Mouse (Mus musculus): ENCODE measurements around the gene Rpl34.

Rpl34 gene

DNA sequence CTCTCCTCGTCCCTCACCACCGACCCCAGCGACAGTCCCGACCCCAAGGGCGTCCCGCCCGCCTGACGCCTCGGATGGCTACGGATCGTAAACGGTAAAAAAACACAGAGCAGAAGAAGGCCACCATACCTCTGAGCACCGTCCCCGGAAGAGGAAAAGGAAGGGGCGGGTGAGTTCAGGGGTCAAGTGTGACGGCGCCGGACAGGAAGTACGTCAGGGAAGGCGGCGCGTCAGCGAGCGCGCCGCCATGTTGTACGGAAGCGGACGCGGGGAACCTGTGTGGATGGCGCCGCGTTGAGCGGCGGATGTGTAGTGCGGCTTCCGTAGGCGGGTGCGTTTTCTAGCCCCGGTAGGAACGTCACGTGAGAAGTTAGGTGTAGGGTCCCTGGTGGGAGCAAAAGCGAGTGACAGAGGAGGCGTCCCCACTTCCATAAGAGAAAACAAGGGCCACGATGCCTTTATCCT, at the start of gene Rpl34:
Gene Rpl34 (minus strand): TSS at position 210 of the 465 bp plus-strand sequence.
- DNase-seq (ENCODE audit: low read depth, low spot score): peak; percentile 83

- no peak for DNase-seq (ENCODE audit: low read depth, low spot score)
These were observed 38.0 kb upstream of the Rpl34 start for GRCm38 (mm10) chr3:130768172-130768571.

- DNase-seq (ENCODE audit: low read depth, low spot score): no peak
These were observed 33.9 kb upstream of the Rpl34 start for GRCm38 (mm10) chr3:130764091-130764490.

DNA sequence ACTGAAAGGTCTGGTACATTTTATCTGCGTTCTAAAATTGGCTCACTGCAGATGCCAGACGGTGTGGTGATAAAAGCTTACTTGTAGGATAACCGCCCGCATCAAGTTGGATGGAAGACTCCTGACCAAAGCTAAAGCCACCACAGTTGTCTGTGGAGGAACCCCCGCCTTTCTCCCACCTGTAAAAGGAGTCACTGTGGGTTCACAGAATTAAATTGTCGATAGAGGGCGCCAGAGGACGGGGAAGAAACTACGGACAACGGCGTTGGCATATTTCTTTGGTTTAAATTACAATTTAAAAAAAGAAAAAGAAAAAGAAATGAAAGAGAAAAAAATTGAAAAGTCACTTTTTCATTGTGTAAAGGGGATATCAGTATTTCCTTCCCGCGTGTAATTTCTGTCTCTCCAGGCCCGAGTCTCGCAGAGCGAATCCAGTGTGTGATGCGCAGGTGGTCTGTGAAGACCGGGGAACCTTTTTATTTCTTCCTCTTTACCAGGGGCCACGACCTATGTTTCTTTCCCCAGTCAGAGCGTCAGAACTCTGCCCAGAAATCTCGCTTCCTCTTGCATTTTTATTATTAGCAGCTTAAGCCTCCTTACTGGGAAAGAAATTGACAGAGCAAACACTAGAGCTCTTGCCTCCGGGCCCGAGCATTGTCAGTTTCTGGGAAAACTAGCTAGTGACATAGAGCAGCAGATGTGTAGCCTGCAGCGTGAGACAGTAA, 30.7 kb upstream of the Rpl34 start:
- DNase-seq (ENCODE audit: low read depth, low spot score): peak; percentile 34

- DNase-seq (ENCODE audit: low read depth, low spot score): no peak
These were observed 28.1 kb upstream of the Rpl34 start for GRCm38 (mm10) chr3:130758157-130758841.

DNA sequence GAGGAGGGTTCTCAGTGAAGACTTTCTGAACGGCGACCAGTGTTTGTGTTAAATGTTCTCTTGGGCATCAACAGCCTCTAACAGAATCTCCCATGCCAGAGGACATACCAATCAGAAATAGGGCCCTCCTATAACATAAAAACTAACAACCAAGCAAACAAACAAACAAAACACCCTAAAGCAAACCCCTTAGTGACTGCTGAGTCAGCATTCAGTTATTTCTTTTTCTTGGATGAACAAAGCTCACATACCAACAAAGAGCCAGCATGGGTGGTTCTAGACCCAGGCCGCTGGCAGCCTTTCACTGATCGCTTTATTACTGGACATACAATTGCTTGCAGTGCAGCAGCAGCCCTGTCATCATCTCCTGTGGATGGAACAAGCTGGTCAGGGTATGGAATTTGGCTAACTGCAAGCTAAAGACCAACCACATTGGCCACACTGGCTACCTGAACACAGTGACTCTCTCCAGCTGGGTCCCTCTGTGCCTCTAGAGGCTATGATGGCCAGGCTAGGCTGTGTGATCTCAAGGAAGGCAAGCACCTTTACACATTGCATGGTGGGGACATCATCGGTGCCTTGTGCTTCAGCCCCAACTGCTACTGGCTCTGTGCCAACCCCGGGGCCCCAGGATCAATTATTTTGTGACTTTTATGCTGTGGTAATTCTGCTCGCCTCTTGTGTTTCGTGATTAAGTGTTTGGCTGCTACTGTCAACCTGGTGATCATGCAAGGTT, 27.1 kb upstream of the Rpl34 start:
- no peak for DNase-seq (ENCODE audit: low read depth, low spot score)

DNA sequence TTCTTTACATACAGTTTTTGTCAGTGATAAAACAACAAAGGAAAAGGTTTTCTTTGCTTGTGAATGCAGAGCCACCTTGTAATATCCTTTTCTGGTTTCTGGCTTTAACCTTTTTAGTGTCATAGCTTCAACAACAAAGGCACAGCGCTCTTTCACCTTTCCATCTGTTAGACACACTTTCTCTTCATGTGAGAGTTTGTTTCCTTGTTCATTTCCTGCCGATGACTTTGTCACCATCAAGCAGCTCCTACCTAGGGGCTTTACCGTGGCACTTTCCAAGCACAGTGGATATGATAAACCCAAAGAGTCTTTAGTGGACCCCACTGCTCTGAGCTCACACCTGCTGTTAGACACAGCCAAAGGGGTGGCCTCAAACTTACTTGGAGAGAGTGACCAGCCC, 19.0 kb upstream of the Rpl34 start:
- DNase-seq (ENCODE audit: low read depth, low spot score): no peak

DNA sequence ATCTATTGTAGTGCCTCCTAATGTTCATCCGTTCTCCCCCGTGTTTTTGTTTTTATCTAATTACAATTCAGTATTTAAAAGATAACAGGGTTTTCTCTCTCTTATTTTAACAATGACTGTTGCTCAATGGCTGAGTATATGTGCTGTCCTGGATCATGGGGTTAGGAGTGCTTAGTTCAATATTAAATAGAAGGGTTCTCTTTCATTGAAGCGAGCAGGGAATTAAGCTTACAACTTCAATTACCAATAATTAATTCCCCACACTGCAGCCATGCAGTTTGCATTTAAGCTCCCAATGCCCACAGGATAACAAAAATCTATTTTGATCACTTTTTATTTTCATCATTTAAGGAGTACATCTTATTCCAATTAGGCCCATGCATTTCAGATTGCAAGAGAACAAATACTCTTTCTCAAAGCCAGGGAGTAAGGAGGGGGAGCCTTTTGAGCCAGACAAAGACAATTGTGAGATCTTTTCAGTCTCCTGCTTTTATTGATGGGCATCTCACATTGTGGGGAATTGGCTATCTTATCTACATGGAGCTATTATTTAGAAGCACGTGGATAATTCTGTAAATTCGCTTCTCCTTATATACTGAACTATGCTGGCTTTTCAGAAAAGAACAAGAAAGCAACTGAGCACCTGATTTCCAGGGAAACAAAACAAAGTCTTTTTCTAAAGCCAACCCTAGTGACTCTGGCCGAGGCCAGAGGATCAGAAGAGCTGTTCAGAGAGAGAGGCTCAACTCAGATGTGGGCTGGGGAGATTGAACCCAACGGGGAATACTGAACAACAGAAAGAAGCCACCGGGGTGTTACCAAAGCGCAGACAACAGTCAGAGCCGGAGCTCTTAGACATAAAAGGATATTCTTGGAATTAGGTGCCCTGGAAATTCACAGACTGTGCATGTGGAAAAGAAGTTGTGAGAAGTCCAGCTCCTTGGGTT, 16.7 kb upstream of the Rpl34 start:
- DNase-seq (ENCODE audit: low read depth, low spot score): no peak

GRCm38 (mm10) chr3:130737652-130738361, 7.6 kb upstream of the Rpl34 start:
- DNase-seq (ENCODE audit: low read depth, low spot score): no peak

DNA sequence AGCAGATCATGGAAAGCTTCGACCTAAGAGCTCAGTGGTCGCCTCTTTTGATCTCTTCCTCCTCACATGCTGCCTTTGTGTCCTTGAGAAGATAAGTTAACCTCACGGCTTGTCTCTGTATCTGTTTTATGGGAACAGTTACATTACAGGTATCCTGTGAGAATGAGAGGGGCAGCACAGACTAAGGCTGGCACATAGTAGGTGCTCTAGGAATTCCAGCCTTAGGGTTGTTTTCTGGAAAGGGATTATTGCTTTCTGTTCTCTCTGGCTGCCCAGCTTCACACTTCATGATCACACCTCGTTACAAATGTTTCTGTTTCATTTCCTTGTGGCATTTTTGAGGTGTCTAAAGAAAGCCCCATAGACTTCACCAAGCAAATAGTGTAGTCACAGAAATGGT, 6.6 kb upstream of the Rpl34 start:
- DNase-seq (ENCODE audit: low read depth, low spot score): no peak

DNA sequence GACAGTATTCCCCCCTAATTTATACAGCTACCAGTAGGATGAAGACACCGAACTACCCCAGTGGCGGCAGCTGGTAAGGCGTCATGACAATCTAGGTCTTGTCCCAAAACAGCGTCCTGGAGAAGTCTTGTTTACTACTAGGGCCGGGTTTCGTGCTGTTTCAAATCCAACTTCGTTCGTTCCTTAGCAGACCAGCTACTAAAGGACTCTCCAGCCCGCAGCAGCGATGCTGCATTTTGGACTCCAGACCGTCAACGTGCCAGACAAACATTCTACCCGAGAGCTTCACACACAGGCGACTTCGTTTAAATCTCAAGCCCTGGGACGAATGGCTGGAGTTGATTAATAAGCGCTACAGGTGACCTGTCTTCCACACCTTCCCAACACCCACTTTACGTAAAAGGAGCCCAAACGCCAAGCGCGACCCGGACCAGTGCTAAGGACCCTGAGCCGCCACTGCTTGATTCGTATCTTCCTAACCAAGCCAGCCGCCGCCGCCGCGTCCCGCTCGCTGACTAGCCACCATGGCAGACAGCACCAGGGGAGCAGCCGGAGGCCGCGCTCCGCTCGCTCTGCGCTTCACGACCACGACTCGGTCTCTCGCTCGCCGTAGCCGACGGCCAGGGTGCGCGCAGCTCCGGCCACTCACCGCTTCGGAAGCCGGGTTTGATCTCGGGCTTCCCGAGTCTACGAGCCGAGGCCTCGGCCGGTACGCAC, 568 bp downstream of the Rpl34 start:
- no peak for DNase-seq (ENCODE audit: low read depth, low spot score)

DNA sequence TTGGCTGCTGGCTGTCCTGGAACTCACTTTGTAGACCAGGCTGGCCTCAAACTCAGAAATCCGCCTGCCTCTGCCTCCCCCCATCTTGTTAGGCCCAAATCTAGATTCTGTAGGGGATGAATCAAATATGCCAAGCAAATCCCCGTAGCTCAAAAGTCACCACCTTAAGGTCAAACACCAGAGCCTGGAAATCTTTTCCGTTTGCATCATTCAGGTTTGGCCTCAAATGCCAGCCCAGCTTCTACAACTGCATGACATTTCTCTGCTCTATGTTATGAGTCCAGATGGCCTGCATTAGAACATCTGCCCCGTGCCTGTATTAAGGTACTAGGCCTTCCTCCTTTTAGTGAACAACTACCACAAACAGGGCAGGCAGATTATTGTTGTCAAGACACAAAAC, 2.5 kb downstream of the Rpl34 start:
- DNase-seq (ENCODE audit: low read depth, low spot score): no peak

GRCm38 (mm10) chr3:130727036-130727435, 3.2 kb downstream of the Rpl34 start:
- no peak for DNase-seq (ENCODE audit: low read depth, low spot score)

DNA sequence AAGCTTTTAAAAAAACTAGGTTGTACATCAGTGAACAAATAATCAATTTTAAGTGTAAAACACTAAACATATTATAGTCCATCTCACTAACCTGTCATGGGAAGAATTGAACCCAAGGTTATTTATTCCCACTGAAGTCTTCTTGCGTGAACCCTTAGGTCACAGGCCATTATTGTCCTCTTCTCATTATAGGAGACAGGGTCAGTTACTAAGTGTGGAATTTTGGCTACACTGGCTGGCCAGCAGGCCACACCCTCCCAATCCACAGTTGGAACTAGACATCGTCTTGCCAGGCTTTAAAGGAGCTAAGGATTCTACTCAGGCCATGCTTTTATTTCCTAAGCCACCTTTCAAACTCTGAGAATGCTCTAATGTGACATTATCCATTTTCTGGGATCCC, 4.5 kb downstream of the Rpl34 start:
- DNase-seq (ENCODE audit: low read depth, low spot score): no peak

GRCm38 (mm10) chr3:130722733-130723478, 7.3 kb downstream of the Rpl34 start:
- no peak for DNase-seq (ENCODE audit: low read depth, low spot score)

DNA sequence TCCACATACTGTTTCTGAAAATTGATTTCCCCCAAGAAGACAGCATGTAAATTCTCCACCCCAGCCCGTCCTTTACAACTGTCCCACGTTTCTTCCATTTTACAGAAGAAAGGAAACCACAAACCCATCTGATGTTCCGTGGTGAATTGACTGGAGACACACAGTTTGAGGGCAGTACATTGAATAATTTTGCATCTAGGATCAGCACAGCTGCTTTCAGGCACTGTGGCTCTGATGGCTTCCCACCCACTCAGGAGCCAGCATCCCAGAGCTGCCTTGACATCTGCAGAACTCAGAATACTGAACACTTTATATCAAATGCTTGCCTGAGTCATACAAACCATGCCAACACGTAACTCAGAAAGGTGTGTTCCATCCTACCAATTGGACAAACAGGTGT, 10.0 kb downstream of the Rpl34 start:
- DNase-seq (ENCODE audit: low read depth, low spot score): no peak

- DNase-seq (ENCODE audit: low read depth, low spot score): no peak
These were observed 11.3 kb downstream of the Rpl34 start for GRCm38 (mm10) chr3:130718871-130719270.

DNA sequence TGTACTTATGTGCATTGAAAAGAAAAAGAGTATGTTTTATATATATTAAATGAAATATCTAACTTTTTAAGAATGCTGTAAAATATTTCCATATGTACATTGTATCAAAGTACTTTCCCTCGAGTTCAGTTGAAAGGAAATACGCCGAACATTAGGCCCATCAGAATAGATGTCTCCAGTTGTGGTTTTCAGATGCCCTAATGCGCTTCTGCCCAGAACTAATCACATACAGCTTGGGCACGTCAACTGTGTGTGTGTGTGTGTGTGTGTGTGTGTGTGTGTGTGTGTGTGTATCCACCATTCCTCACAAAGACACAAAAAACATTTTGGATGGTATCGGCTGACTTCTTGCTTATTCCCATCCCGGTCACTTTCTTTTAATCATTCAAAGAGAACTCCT, 13.6 kb downstream of the Rpl34 start:
- no peak for DNase-seq (ENCODE audit: low read depth, low spot score)

All from WW6 (cell line).